8 mouse cellular contexts compared by ENCODE assay signal in genomic region chr17:31557124-31557880, GRCm38 (mm10). TPM values are rescaled to one million over a fixed set of nuclear protein-coding genes. Genes with fewer than 3 reads are reported as not detected.
DNase-seq lines count a peak whose midpoint lies in the region; ATAC-seq lines count a peak whose summit lies in the region.

No protein-coding gene starts in this region.

- WGBS in forebrain, embryonic 12.5 days = 70% methylated on average over 11 of the region's 11 CpGs
- 63% methylated on average over 11 of the region's 11 CpGs for WGBS in hindbrain, embryonic 12.5 days

- H3K4me3 ChIP-seq in forebrain, embryonic 12.5 days (replicated peaks) = no peak overlapping the region
- no peak overlapping the region for H3K4me3 ChIP-seq in hindbrain, embryonic 12.5 days

- peak overlapping the region; percentile 37; the same call in 1 of the 2 replicates for H3K27ac ChIP-seq in forebrain, embryonic 12.5 days
- H3K27ac ChIP-seq in hindbrain, embryonic 12.5 days = peak overlapping the region; percentile 55

- H3K4me1 ChIP-seq in forebrain, embryonic 12.5 days = peaks cover 12% of the 10 kb centered on the region; the same call in 1 of the 2 replicates
- peaks cover 18% of the 10 kb centered on the region for H3K4me1 ChIP-seq in hindbrain, embryonic 12.5 days

- no peaks in the 10 kb centered on the region for H3K36me3 ChIP-seq in forebrain, embryonic 12.5 days (replicated peaks)
- no peaks in the 10 kb centered on the region for H3K36me3 ChIP-seq in hindbrain, embryonic 12.5 days

- ATAC-seq in forebrain, embryonic 12.5 days (ENCODE audit: low FRiP score) = no peak
- ATAC-seq in hindbrain, embryonic 12.5 days (ENCODE audit: low FRiP score) = no peak

- H3K27me3 ChIP-seq in forebrain, embryonic 12.5 days = no peaks in the 10 kb centered on the region
- H3K27me3 ChIP-seq in hindbrain, embryonic 12.5 days = no peaks in the 10 kb centered on the region

- no peaks in the 10 kb centered on the region for H3K9me3 ChIP-seq in forebrain, embryonic 12.5 days
- H3K9me3 ChIP-seq in hindbrain, embryonic 12.5 days (replicated peaks) = no peaks in the 10 kb centered on the region

- no peak overlapping the region for H3K4me2 ChIP-seq in forebrain, embryonic 12.5 days
- H3K4me2 ChIP-seq in hindbrain, embryonic 12.5 days (replicated peaks) = no peak overlapping the region

- peak; percentile 23 for DNase-seq in ovary, adult 18-20 months (ENCODE audit: low spot score)
- DNase-seq in ovary, postnatal 10 days (ENCODE audit: low spot score) = no peak
- peak; percentile 56 for DNase-seq in lung, postnatal 36 days
- no peak for DNase-seq in frontal cortex, adult 2 months (ENCODE audit: extremely low spot score in 1 of 2, low spot score in 1 of 2)
- no peak for DNase-seq in right cerebral cortex, postnatal 36 days (ENCODE audit: low spot score in 2 of 2)
- no peak for DNase-seq in cerebellum, adult 11 months

- no peak overlapping the region for H3K9ac ChIP-seq in forebrain, embryonic 12.5 days
- H3K9ac ChIP-seq in hindbrain, embryonic 12.5 days = no peak overlapping the region

RNA-seq across cellular contexts. Expression of gene Pknox1, which starts 7.2 kb away (rescaled TPM):
- polyA plus RNA-seq in forebrain, embryonic 12.5 days (2016; fragmentation: Nextera tagmentation; extraction: Ambion mirVana) = 30.6 and 31.3 TPM in 2 replicates
- 39.8 and 40.2 TPM in 2 replicates for polyA plus RNA-seq in hindbrain, embryonic 12.5 days (2016; fragmentation: Nextera tagmentation; extraction: Ambion mirVana)
- polyA plus RNA-seq in frontal cortex, adult 2 months (2012; rRNA removed) = 27.2 and 31.0 TPM in 2 replicates

RNA-seq across cellular contexts. Expression of gene Ndufv3, which starts 37.4 kb away (rescaled TPM):
- 248 TPM in 2 replicates for polyA plus RNA-seq in forebrain, embryonic 12.5 days (2016; fragmentation: Nextera tagmentation; extraction: Ambion mirVana)
- 230 and 273 TPM in 2 replicates for polyA plus RNA-seq in hindbrain, embryonic 12.5 days (2016; fragmentation: Nextera tagmentation; extraction: Ambion mirVana)
- polyA plus RNA-seq in frontal cortex, adult 2 months (2012; rRNA removed) = 313 and 363 TPM in 2 replicates

RNA-seq across cellular contexts. Expression of gene Wdr4, which starts 37.5 kb away (rescaled TPM):
- polyA plus RNA-seq in forebrain, embryonic 12.5 days (2016; fragmentation: Nextera tagmentation; extraction: Ambion mirVana) = 43.2 and 45.6 TPM in 2 replicates
- polyA plus RNA-seq in hindbrain, embryonic 12.5 days (2016; fragmentation: Nextera tagmentation; extraction: Ambion mirVana) = 36.2 and 39.0 TPM in 2 replicates
- 24.8 and 30.3 TPM in 2 replicates for polyA plus RNA-seq in frontal cortex, adult 2 months (2012; rRNA removed)

Comparison
In these comparisons a context has a peak if more than half of its experiments do, and no peak if none do; other contexts are left out.
1. DNase-seq: peak in ovary, adult 18-20 months (single experiment) and lung, postnatal 36 days (single experiment); none in ovary, postnatal 10 days (single experiment), frontal cortex, adult 2 months (0 of 2), right cerebral cortex, postnatal 36 days (0 of 2) and cerebellum, adult 11 months (single experiment).